Mouse (Mus musculus) E14TG2a.4 (cell line): Measurements from ENCODE around the gene Macrod2.

ENCODE experiments used
- H3K27me3 ChIP-seq: 2 replicates; pipeline ENCODE4 v1.6.1; 2014; ENCODE audit warnings: low read length, control low read depth; ENCODE audit not compliant: insufficient read depth
- H3K36me3 ChIP-seq: 2 replicates; pipeline ENCODE4 v1.6.1; 2014; ENCODE audit warnings: low read length, control low read depth; ENCODE audit not compliant: insufficient read depth
- H3K4me1 ChIP-seq: replicated peaks from 2 replicates; pipeline ENCODE4 v1.6.1; 2014; ENCODE audit warnings: low read depth, low read length, control low read depth
- H3K4me3 ChIP-seq: replicated peaks from 2 replicates; pipeline ENCODE4 v1.5.1; 2014; ENCODE audit warnings: mild to moderate bottlenecking, low read length
- H3K9me3 ChIP-seq: 2 replicates; pipeline ENCODE4 v1.6.1; 2014; ENCODE audit warnings: low read length, control low read depth
- CTCF ChIP-seq: conservative IDR thresholded peaks from 2 replicates; pipeline ENCODE4 v1.5.1; 2014; ENCODE audit warnings: low read length
- NANOG ChIP-seq: IDR thresholded peaks from 2 replicates; pipeline ENCODE4 v1.6.1; 2014; ENCODE audit warnings: borderline replicate concordance, low read length, mixed read lengths
- POU5F1 ChIP-seq: IDR thresholded peaks from 2 replicates; pipeline ENCODE4 v1.6.1; 2014; ENCODE audit warnings: low read length, borderline replicate concordance

Gene Macrod2

GRCm38 (mm10) chr2:140668311-140668710 lies 273.2 kb downstream of the Macrod2 start:
- Histone ChIP-seq H3K9me3 (no peaks in the 10 kb centered on the region), H3K36me3 (no peaks in the 10 kb centered on the region), H3K4me3 (no peak overlapping the region), H3K4me1 (peaks cover 39% of the 10 kb centered on the region), H3K27me3 (peaks cover 16% of the 10 kb centered on the region)
- TF ChIP-seq NANOG (no peak), POU5F1 (no peak), CTCF (peak; percentile 15)

GRCm38 (mm10) chr2:140669081-140669480 lies 274.0 kb downstream of the Macrod2 start:
- H3K9me3 ChIP-seq: no peaks in the 10 kb centered on the region
- H3K4me3 ChIP-seq: no peak overlapping the region
- no peak for TF ChIP-seq POU5F1
- TF ChIP-seq CTCF: no peak
- TF ChIP-seq NANOG: no peak
- peaks cover 43% of the 10 kb centered on the region for H3K4me1 ChIP-seq
- H3K36me3 ChIP-seq: no peaks in the 10 kb centered on the region
- peaks cover 24% of the 10 kb centered on the region for H3K27me3 ChIP-seq

GRCm38 (mm10) chr2:140669786-140670185 lies 274.7 kb downstream of the Macrod2 start:
- Histone ChIP-seq H3K4me1 (peaks cover 43% of the 10 kb centered on the region), H3K36me3 (no peaks in the 10 kb centered on the region), H3K4me3 (no peak overlapping the region), H3K27me3 (peaks cover 29% of the 10 kb centered on the region), H3K9me3 (no peaks in the 10 kb centered on the region)
- TF ChIP-seq NANOG: no peak
- TF ChIP-seq CTCF: no peak
- no peak for TF ChIP-seq POU5F1

GRCm38 (mm10) chr2:140670457-140670856 lies 275.3 kb downstream of the Macrod2 start:
- H3K4me3 ChIP-seq: peak overlapping the region; percentile 74
- no peak for TF ChIP-seq NANOG
- no peak for TF ChIP-seq POU5F1
- no peak for TF ChIP-seq CTCF
- H3K36me3 ChIP-seq: no peaks in the 10 kb centered on the region
- H3K4me1 ChIP-seq: peaks cover 46% of the 10 kb centered on the region
- H3K9me3 ChIP-seq: no peaks in the 10 kb centered on the region
- H3K27me3 ChIP-seq: peaks cover 36% of the 10 kb centered on the region

GRCm38 (mm10) chr2:140670963-140671702 lies 276.0 kb downstream of the Macrod2 start, which contains the start of gene Flrt3:
TSS of gene Flrt3 (minus strand) at chr2:140671469.
- H3K4me3 ChIP-seq: peak within 1 kb of the TSS; percentile 74
- peaks cover 53% of the 10 kb centered on the region for H3K4me1 ChIP-seq
- H3K27me3 ChIP-seq: peaks cover 40% of the 10 kb centered on the region
- TF ChIP-seq CTCF: peak; percentile 34; the same call in 1 of the 2 replicates
- no peak for TF ChIP-seq NANOG
- no peaks in the 10 kb centered on the region for H3K9me3 ChIP-seq
- no peaks in the 10 kb centered on the region for H3K36me3 ChIP-seq

GRCm38 (mm10) chr2:140673466-140673865 lies 278.4 kb downstream of the Macrod2 start:
- TF ChIP-seq NANOG (no peak), CTCF (no peak), POU5F1 (no peak)
- peaks cover 51% of the 10 kb centered on the region for H3K4me1 ChIP-seq
- H3K4me3 ChIP-seq: no peak overlapping the region
- no peaks in the 10 kb centered on the region for H3K9me3 ChIP-seq
- H3K36me3 ChIP-seq: no peaks in the 10 kb centered on the region
- peaks cover 40% of the 10 kb centered on the region for H3K27me3 ChIP-seq

GRCm38 (mm10) chr2:140676728-140677127 lies 281.6 kb downstream of the Macrod2 start:
- Histone ChIP-seq H3K4me3 (no peak overlapping the region), H3K36me3 (no peaks in the 10 kb centered on the region), H3K27me3 (peaks cover 30% of the 10 kb centered on the region), H3K4me1 (peaks cover 37% of the 10 kb centered on the region), H3K9me3 (no peaks in the 10 kb centered on the region)
- no peak for TF ChIP-seq CTCF
- TF ChIP-seq NANOG: peak; percentile 57; the same call in 1 of the 2 replicates
- peak; percentile 34; the same call in 1 of the 2 replicates for TF ChIP-seq POU5F1

GRCm38 (mm10) chr2:140690906-140691305 lies 295.8 kb downstream of the Macrod2 start:
- peaks cover 9% of the 10 kb centered on the region; the same call in 1 of the 2 replicates for H3K27me3 ChIP-seq
- H3K4me3 ChIP-seq: no peak overlapping the region
- TF ChIP-seq CTCF (no peak), POU5F1 (no peak), NANOG (no peak)
- no peaks in the 10 kb centered on the region for H3K9me3 ChIP-seq
- no peaks in the 10 kb centered on the region for H3K4me1 ChIP-seq
- H3K36me3 ChIP-seq: no peaks in the 10 kb centered on the region
